Mouse (Mus musculus): ENCODE measurements at regions not wholly inside any gene's neighbourhood (a gene's known extent, or its start where the extent isn't known, plus 50 kb on each side); places are given as distances from the start of the nearest gene placed in this dataset.
A peak's percentile ranks its signal among the peaks of the same experiment; 100 is the strongest.

- 94% methylated on average over 1 of the region's 1 CpGs for WGBS
- no peaks in the 10 kb centered on the region for H3K36me3 ChIP-seq
- H3K27me3 ChIP-seq = no peaks in the 10 kb centered on the region
Observed at GRCm38 (mm10) chr1:128820527-128820926, 228.4 kb upstream of the Cxcr4 start.

GRCm38 (mm10) chr1:128819611-128820010 lies 227.5 kb upstream of the Cxcr4 start:
- peaks cover 6% of the 10 kb centered on the region for H3K9me3 ChIP-seq
- H3K9ac ChIP-seq = no peak overlapping the region
- no peak overlapping the region for H3K4me2 ChIP-seq (replicated peaks)
- WGBS = 90% methylated on average over 6 of the region's 6 CpGs
- H3K4me3 ChIP-seq = no peak overlapping the region
- H3K27ac ChIP-seq = no peak overlapping the region
- H3K36me3 ChIP-seq = no peaks in the 10 kb centered on the region
- ATAC-seq (ENCODE audit: low FRiP score, low read depth) = no peak
- no peaks in the 10 kb centered on the region for H3K4me1 ChIP-seq
- no peaks in the 10 kb centered on the region for H3K27me3 ChIP-seq

More at GRCm38 (mm10) chr1:128820527-128820926, 228.4 kb upstream of the Cxcr4 start:
- no peak overlapping the region for H3K4me3 ChIP-seq
- H3K9me3 ChIP-seq = peaks cover 6% of the 10 kb centered on the region
- H3K4me1 ChIP-seq = no peaks in the 10 kb centered on the region
- H3K4me2 ChIP-seq (replicated peaks) = no peak overlapping the region
- H3K9ac ChIP-seq = no peak overlapping the region
- no peak overlapping the region for H3K27ac ChIP-seq
- ATAC-seq (ENCODE audit: low FRiP score, low read depth) = no peak

GRCm38 (mm10) chr1:128813379-128813778 lies 221.3 kb upstream of the Cxcr4 start:
- Histone ChIP-seq H3K4me3 (no peak overlapping the region), H3K4me1 (no peaks in the 10 kb centered on the region), H3K27me3 (no peaks in the 10 kb centered on the region), H3K4me2 (replicated peaks) (no peak overlapping the region), H3K27ac (no peak overlapping the region), H3K9ac (no peak overlapping the region), H3K9me3 (no peaks in the 10 kb centered on the region), H3K36me3 (no peaks in the 10 kb centered on the region)
- ATAC-seq (ENCODE audit: low FRiP score, low read depth) = no peak
- 75% methylated on average over 5 of the region's 5 CpGs for WGBS

DNA sequence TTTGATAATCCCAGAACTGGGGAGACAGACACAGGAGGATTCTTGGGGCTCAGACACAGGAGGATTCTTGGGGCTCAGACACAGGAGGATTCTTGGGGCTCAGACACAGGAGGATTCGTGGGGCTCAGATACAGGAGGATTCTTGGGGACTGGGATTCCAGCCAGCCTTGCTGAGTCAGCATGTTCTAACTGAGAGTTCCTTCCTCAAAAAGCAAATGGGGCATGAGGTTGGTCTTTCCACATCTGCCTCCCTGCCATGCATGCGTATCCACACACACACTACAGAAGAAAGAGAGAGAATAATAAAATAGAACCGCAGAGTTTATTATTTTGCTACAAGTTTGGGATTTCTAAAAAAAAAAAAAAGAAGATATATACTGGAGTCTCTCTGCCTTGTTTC lies 218.8 kb upstream of the Cxcr4 start:
- H3K36me3 ChIP-seq = no peaks in the 10 kb centered on the region
- no peaks in the 10 kb centered on the region for H3K27me3 ChIP-seq
- no peak overlapping the region for H3K4me3 ChIP-seq
- no peak overlapping the region for H3K9ac ChIP-seq
- H3K4me1 ChIP-seq = no peaks in the 10 kb centered on the region
- H3K27ac ChIP-seq = no peak overlapping the region
- no peak for ATAC-seq (ENCODE audit: low FRiP score, low read depth)
- H3K9me3 ChIP-seq = no peaks in the 10 kb centered on the region
- WGBS = 82% methylated on average over 3 of the region's 3 CpGs
- H3K4me2 ChIP-seq (replicated peaks) = no peak overlapping the region

DNA sequence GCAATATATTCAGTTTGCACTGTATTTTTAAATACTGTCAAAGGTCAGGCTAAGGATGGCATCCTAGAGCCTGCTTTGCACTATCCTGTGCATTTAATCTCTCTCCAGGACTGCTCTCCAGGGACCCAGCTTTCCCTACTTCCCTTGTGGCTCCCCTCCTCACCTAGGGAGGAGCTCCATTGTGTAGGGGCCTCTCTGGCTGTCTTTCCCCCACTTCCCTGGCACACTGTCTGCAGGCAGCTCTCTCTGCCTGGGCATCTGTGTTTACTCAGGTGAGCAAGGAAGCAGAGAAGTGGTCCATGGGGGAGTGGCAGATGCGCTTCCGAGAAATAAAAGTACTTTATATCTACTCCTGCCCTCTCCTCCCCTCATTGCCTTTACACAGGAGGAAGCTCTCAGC lies 218.0 kb upstream of the Cxcr4 start:
- no peaks in the 10 kb centered on the region for H3K4me1 ChIP-seq
- 76% methylated on average over 2 of the region's 2 CpGs for WGBS
- no peaks in the 10 kb centered on the region for H3K27me3 ChIP-seq
- H3K27ac ChIP-seq = no peak overlapping the region
- H3K9me3 ChIP-seq = no peaks in the 10 kb centered on the region
- no peak for ATAC-seq (ENCODE audit: low FRiP score, low read depth)
- no peaks in the 10 kb centered on the region for H3K36me3 ChIP-seq
- H3K9ac ChIP-seq = no peak overlapping the region
- H3K4me2 ChIP-seq (replicated peaks) = no peak overlapping the region
- no peak overlapping the region for H3K4me3 ChIP-seq

DNA sequence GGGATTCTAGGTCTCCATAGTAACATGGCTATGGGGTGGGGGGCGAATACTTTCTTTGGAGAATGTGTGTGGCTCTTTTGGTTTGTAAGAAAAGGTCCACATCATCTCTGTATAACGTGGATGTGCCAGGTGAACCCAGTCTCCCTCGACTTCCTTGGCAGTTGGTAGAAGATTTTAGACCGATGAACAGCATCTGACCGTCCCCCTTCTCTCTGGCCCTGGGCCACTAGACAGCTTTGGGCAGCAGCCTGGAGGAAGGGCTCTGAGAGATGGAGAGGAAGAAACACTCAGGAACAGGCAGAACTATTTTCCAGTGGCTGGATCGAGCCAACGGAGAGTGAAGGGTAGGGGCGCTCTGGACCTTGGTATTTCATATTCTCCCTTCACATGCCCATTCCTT lies 217.5 kb upstream of the Cxcr4 start:
- WGBS = 86% methylated on average over 8 of the region's 8 CpGs
- Histone ChIP-seq H3K9ac (no peak overlapping the region), H3K36me3 (no peaks in the 10 kb centered on the region)

GRCm38 (mm10) chr1:128808599-128808998 lies 216.5 kb upstream of the Cxcr4 start:
- H3K9ac ChIP-seq = no peak overlapping the region
- H3K27me3 ChIP-seq = no peaks in the 10 kb centered on the region
- no peak overlapping the region for H3K4me3 ChIP-seq
- no peak overlapping the region for H3K4me2 ChIP-seq (replicated peaks)
- no peaks in the 10 kb centered on the region for H3K9me3 ChIP-seq
- H3K27ac ChIP-seq = no peak overlapping the region
- no peak for ATAC-seq (ENCODE audit: low FRiP score, low read depth)
- H3K36me3 ChIP-seq = no peaks in the 10 kb centered on the region
- H3K4me1 ChIP-seq = peaks cover 5% of the 10 kb centered on the region
- 88% methylated on average over 5 of the region's 5 CpGs for WGBS

More for the DNA sequence above, 217.5 kb upstream of the Cxcr4 start:
- H3K9me3 ChIP-seq = no peaks in the 10 kb centered on the region
- H3K27ac ChIP-seq = no peak overlapping the region
- ATAC-seq (ENCODE audit: low FRiP score, low read depth) = no peak
- H3K27me3 ChIP-seq = no peaks in the 10 kb centered on the region
- H3K4me1 ChIP-seq = no peaks in the 10 kb centered on the region
- no peak overlapping the region for H3K4me3 ChIP-seq
- H3K4me2 ChIP-seq (replicated peaks) = no peak overlapping the region

GRCm38 (mm10) chr1:128805687-128806653 lies 213.9 kb upstream of the Cxcr4 start:
- no peak overlapping the region for H3K4me2 ChIP-seq (replicated peaks)
- H3K27me3 ChIP-seq = peaks cover 12% of the 10 kb centered on the region
- H3K27ac ChIP-seq = no peak overlapping the region
- ATAC-seq (ENCODE audit: low FRiP score, low read depth) = no peak
- H3K4me3 ChIP-seq = no peak overlapping the region
- H3K9me3 ChIP-seq = no peaks in the 10 kb centered on the region
- peaks cover 8% of the 10 kb centered on the region for H3K4me1 ChIP-seq
- 34% methylated on average over 10 of the region's 10 CpGs for WGBS
- H3K9ac ChIP-seq = no peak overlapping the region
- no peaks in the 10 kb centered on the region for H3K36me3 ChIP-seq

DNA sequence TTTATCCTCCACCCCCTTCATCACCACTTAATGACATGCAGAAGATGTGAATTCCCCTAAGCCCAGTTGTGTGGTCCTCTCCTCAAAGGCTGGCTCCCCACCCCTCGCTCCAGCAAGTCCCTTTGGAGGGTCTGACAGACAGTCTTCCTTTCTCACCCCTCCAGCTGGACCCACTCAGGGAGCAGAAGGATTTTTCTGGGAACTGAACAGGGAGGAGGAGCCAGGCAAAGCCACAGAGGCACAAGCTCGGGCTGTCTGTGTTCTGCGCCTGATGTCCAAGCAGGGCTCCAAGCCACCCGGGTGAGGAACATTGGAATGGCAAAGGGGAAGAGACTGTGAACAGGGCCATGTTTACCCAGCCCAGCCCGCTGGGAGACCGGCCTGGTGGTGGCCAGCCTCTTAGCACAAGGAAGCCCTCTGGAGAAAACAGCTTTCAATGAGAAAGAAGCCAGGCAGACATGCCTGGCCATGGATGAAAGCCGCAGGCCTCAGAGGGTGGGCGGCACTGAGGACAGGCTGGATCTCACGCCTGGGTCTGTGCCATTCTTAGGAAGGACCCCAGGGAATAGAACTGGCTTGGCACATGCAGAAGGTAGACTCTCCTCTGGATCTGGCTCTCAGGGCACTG lies 211.5 kb upstream of the Cxcr4 start:
- no peaks in the 10 kb centered on the region for H3K9me3 ChIP-seq
- H3K9ac ChIP-seq = 0 out of 2 replicates have a peak overlapping the region, but pooled peaks have one; percentile 31
- H3K27me3 ChIP-seq = peaks cover 15% of the 10 kb centered on the region
- no peak overlapping the region for H3K27ac ChIP-seq
- H3K4me2 ChIP-seq (replicated peaks) = no peak overlapping the region
- peaks cover 8% of the 10 kb centered on the region for H3K4me1 ChIP-seq
- no peak overlapping the region for H3K4me3 ChIP-seq
- H3K36me3 ChIP-seq = no peaks in the 10 kb centered on the region
- ATAC-seq (ENCODE audit: low FRiP score, low read depth) = no peak
- WGBS = 35% methylated on average over 9 of the region's 9 CpGs

DNA sequence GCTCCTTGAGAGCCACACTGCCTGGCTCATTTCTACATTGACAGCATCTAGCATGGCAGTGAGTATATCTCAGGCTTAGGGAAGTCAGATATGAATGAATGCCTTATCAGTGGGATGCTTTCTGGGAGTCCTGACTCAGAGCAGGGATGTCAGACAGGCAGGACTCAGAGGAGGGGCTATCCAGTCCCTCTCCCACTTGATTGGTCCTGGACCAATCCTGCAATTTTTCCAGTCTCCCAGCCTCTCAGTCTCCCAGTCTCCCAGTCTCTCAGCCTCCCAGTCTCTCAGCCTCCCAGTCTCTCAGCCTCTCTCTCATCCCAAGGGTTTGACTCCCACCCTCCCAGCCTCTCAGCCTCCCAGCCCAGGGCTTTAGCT lies 211.0 kb upstream of the Cxcr4 start:
- no peak overlapping the region for H3K4me3 ChIP-seq
- no peak for ATAC-seq (ENCODE audit: low FRiP score, low read depth)
- no peaks in the 10 kb centered on the region for H3K36me3 ChIP-seq
- no peak overlapping the region for H3K9ac ChIP-seq
- no peaks in the 10 kb centered on the region for H3K9me3 ChIP-seq
- H3K4me1 ChIP-seq = peaks cover 8% of the 10 kb centered on the region
- H3K4me2 ChIP-seq (replicated peaks) = no peak overlapping the region
- no peak overlapping the region for H3K27ac ChIP-seq
- peaks cover 15% of the 10 kb centered on the region for H3K27me3 ChIP-seq

DNA sequence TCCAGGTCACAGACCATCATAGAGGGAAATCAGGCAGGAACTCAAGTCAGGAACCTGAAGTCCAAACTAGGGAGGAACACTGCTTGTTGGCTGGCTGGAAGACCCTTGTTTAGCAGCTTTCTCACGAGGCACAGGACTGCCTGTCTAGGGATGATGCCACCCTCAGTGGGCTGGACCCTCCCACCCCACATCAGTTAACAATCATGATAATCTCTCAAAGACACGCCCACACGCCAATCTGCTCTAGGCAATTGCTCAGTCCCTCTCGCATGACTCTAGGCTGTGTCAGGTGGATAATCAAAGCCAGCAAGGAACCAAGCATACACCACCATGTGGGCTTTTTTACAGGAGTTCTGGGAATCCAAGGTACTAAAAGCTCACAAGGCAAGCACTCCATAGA lies 206.6 kb upstream of the Cxcr4 start:
- Histone ChIP-seq H3K27me3 (peaks cover 18% of the 10 kb centered on the region), H3K27ac (no peak overlapping the region), H3K9ac (no peak overlapping the region), H3K4me2 (replicated peaks) (no peak overlapping the region), H3K4me3 (no peak overlapping the region), H3K9me3 (no peaks in the 10 kb centered on the region), H3K4me1 (peaks cover 4% of the 10 kb centered on the region; the same call in 1 of the 2 replicates), H3K36me3 (no peaks in the 10 kb centered on the region)
- peak; percentile 22; the same call in 1 of the 2 replicates for ATAC-seq (ENCODE audit: low FRiP score, low read depth)
- 43% methylated on average over 4 of the region's 4 CpGs for WGBS

- ATAC-seq (ENCODE audit: low FRiP score, low read depth) = no peak
- Histone ChIP-seq H3K9me3 (no peaks in the 10 kb centered on the region), H3K4me2 (replicated peaks) (no peak overlapping the region), H3K9ac (no peak overlapping the region), H3K4me1 (no peaks in the 10 kb centered on the region), H3K27ac (no peak overlapping the region), H3K36me3 (no peaks in the 10 kb centered on the region), H3K27me3 (peaks cover 8% of the 10 kb centered on the region; the same call in 1 of the 2 replicates), H3K4me3 (no peak overlapping the region)
- 78% methylated on average over 6 of the region's 6 CpGs for WGBS
Observed at GRCm38 (mm10) chr1:128795654-128796053, 203.6 kb upstream of the Cxcr4 start.
